Mouse (Mus musculus) C2C12 (cell line): ENCODE results near the gene Tcap. TPM values are rescaled to one million over a fixed set of nuclear protein-coding genes. Genes with fewer than 3 reads are reported as not detected.

ENCODE experiments used
- H3K27me3 ChIP-seq: one replicate; pipeline ENCODE4 v1.6.1; 2011; ENCODE audit not compliant: control insufficient read depth, insufficient read depth, insufficient read length
- H3K36me3 ChIP-seq: one replicate; pipeline ENCODE4 v1.6.1; 2011; ENCODE audit not compliant: control insufficient read depth, insufficient read depth
- H3K4me3 ChIP-seq: one replicate; pipeline ENCODE4 v1.5.1; 2011; ENCODE audit warnings: mild to moderate bottlenecking, control low read depth; ENCODE audit not compliant: poor library complexity, insufficient read depth, severe bottlenecking
- H3K79me2 ChIP-seq: one replicate; pipeline ENCODE4 v1.6.1; 2011; ENCODE audit not compliant: control insufficient read depth, insufficient read depth
- H3K79me3 ChIP-seq: one replicate; pipeline ENCODE4 v1.6.1; 2011; ENCODE audit warnings: low read depth, control low read depth
- H3ac ChIP-seq: one replicate; pipeline ENCODE3; 2011; ENCODE audit warnings: low read depth; ENCODE audit not compliant: control insufficient read depth, insufficient read length
- CEBPB ChIP-seq: IDR thresholded peaks from one replicate; pipeline ENCODE4 v1.6.1; 2011; ENCODE audit warnings: low read depth, mild to moderate bottlenecking, control low read depth, moderate library complexity
- CTCF ChIP-seq: IDR thresholded peaks from one replicate; pipeline ENCODE4 v1.5.1; 2011; ENCODE audit not compliant: control insufficient read depth, insufficient read depth, insufficient read length
- FOSL1 ChIP-seq: IDR thresholded peaks from one replicate; pipeline ENCODE4 v1.8.0; 2011; ENCODE audit warnings: mild to moderate bottlenecking, low read length; ENCODE audit not compliant: poor library complexity, insufficient read depth, severe bottlenecking
- MAX ChIP-seq: IDR thresholded peaks from one replicate; pipeline ENCODE4 v1.6.1; 2011; ENCODE audit warnings: mild to moderate bottlenecking, control low read depth
- MYOD1 ChIP-seq: IDR thresholded peaks from one replicate; pipeline ENCODE4 v1.6.1; 2011; ENCODE audit warnings: low read depth; ENCODE audit not compliant: control insufficient read depth, insufficient read length
- MYOG ChIP-seq: IDR thresholded peaks from one replicate; pipeline ENCODE4 v1.6.1; 2011; ENCODE audit not compliant: control insufficient read depth, insufficient read length; ENCODE audit errors: extremely low read depth
- USF1 ChIP-seq: IDR thresholded peaks from one replicate; pipeline ENCODE4 v1.6.1; 2011; ENCODE audit warnings: low read depth, mild to moderate bottlenecking, control low read depth, moderate library complexity
- polyA plus RNA-seq: library from polyadenylated mRNA; unstranded; fragments of >200 nt; fragmentation: generic; extraction: Trizol; gene quantifications from one replicate; pipeline ENCODE4 v1.2.1, GENCODE M21; 2012; ENCODE audit warnings: missing spikeins

The Tcap gene
- polyA plus RNA-seq, 1 experiment = 0.13 TPM

DNA sequence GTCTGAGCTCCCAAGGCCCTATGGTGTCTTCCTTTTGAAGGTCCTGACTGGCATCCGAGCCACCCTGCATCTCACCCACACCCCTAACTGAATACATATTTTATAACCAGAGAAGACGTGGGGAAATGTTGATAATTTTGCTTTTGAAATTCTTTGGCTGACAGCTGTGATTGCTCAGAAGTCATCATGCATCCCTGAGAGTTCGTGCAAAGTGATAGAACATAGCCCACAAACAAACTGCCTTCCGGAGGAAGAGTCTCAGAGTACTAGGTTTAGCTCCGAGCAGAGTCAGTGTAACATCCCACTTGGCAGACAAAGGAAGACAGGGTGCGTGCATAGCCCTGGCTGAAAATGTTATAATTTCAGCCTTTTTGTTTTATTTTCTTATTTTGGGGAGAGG is 10.4 kb upstream of the Tcap start:
- Histone ChIP-seq H3K4me3 (no peak overlapping the region), H3K36me3 (peaks cover 27% of the 10 kb centered on the region), H3K79me3 (no peaks in the 10 kb centered on the region), H3ac (no peak overlapping the region), H3K79me2 (no peaks in the 10 kb centered on the region), H3K27me3 (no peaks in the 10 kb centered on the region)
- TF ChIP-seq USF1 = no peak

- no peak overlapping the region for H3K4me3 ChIP-seq
- H3ac ChIP-seq = no peak overlapping the region
- H3K79me2 ChIP-seq = no peaks in the 10 kb centered on the region
- TF ChIP-seq MYOG = no peak
- TF ChIP-seq CTCF = no peak
- TF ChIP-seq USF1 = no peak
- no peak for TF ChIP-seq CEBPB
- TF ChIP-seq MAX = no peak
- no peak for TF ChIP-seq FOSL1
- no peak for TF ChIP-seq MYOD1
- no peaks in the 10 kb centered on the region for H3K27me3 ChIP-seq
- peaks cover 35% of the 10 kb centered on the region for H3K36me3 ChIP-seq
- H3K79me3 ChIP-seq = no peaks in the 10 kb centered on the region
Measured at GRCm38 (mm10) chr11:98374266-98374665, 9.3 kb upstream of the Tcap start.

DNA sequence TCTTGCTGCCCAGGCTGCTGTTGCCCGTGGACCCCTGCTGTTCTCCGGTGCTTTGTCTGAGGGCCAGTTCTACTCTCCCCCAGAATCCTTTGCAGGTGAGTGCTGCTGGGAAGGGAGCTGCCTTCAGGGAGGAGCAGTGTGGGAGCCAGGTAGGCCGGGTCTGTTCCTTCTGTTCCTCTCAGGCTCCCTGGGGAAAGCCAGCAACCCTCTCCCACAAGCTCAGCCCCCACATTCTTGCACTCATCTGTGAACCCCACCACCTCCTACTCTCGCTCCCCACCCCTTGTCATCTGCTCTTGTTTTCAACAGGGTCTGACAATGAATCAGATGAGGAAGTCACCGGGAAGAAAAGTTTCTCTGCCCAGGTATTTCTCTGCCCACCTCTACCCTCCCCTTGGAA is 6.9 kb upstream of the Tcap start:
- TF ChIP-seq CEBPB = no peak
- TF ChIP-seq USF1 = no peak
- no peak for TF ChIP-seq MYOD1
- no peak for TF ChIP-seq MAX
- TF ChIP-seq MYOG = no peak
- TF ChIP-seq CTCF = no peak
- no peak for TF ChIP-seq FOSL1
- H3K36me3 ChIP-seq = peaks cover 35% of the 10 kb centered on the region

DNA sequence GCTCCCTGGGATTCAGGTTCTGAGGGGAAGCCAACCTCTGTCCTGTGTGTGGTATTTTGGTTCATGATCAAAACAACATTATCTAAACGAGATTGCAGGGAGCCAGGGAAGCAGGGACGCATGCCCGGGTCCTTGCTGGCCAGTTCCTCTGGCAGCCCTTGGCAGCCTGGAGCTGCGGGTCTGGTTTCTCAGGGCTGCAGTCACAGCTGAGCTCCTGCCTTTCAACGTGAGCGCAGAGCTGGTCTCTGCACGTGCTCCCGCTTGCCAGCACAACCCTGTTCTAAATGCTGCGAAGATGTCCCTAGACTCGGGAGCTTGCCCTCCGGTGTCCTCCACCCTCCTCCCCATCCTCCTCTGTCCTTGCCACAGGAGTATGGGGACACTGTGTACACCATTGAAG is 5.8 kb upstream of the Tcap start:
- Histone ChIP-seq H3ac (no peak overlapping the region), H3K79me2 (no peaks in the 10 kb centered on the region), H3K27me3 (no peaks in the 10 kb centered on the region), H3K36me3 (peaks cover 33% of the 10 kb centered on the region), H3K4me3 (no peak overlapping the region), H3K79me3 (no peaks in the 10 kb centered on the region)
- TF ChIP-seq FOSL1 (no peak), USF1 (no peak), MYOD1 (no peak), MAX (no peak), CEBPB (no peak), CTCF (no peak), MYOG (no peak)

More for the DNA sequence above, 6.9 kb upstream of the Tcap start:
- Histone ChIP-seq H3K27me3 (no peaks in the 10 kb centered on the region), H3K4me3 (no peak overlapping the region), H3K79me3 (no peaks in the 10 kb centered on the region), H3ac (no peak overlapping the region), H3K79me2 (no peaks in the 10 kb centered on the region)

- Histone ChIP-seq H3K36me3 (peaks cover 28% of the 10 kb centered on the region), H3K79me2 (no peaks in the 10 kb centered on the region), H3ac (no peak overlapping the region), H3K27me3 (no peaks in the 10 kb centered on the region), H3K4me3 (no peak overlapping the region), H3K79me3 (no peaks in the 10 kb centered on the region)
- no peak for TF ChIP-seq CEBPB
- no peak for TF ChIP-seq MYOG
- no peak for TF ChIP-seq MAX
- no peak for TF ChIP-seq MYOD1
- no peak for TF ChIP-seq USF1
- no peak for TF ChIP-seq CTCF
- TF ChIP-seq FOSL1 = no peak
Measured at GRCm38 (mm10) chr11:98379379-98379778, 4.2 kb upstream of the Tcap start.

- Histone ChIP-seq H3K79me3 (no peaks in the 10 kb centered on the region), H3K36me3 (peaks cover 27% of the 10 kb centered on the region), H3ac (no peak overlapping the region), H3K79me2 (no peaks in the 10 kb centered on the region), H3K27me3 (no peaks in the 10 kb centered on the region), H3K4me3 (no peak overlapping the region)
- TF ChIP-seq CEBPB (no peak), CTCF (no peak), USF1 (no peak), FOSL1 (no peak), MAX (no peak), MYOD1 (no peak), MYOG (no peak)
Measured at GRCm38 (mm10) chr11:98380106-98380505, 3.5 kb upstream of the Tcap start.
